Mouse (Mus musculus) liver, embryonic 14.5 days (tissue): ENCODE data around the gene Psma3. TPM values are rescaled to one million over a fixed set of nuclear protein-coding genes. Genes with fewer than 3 reads are reported as not detected.
A peak's percentile ranks its signal among the peaks of the same experiment; 100 is the strongest.

ENCODE experiments used
- ATAC-seq: fragments of 200-750 bp; cut with Nextera tagmentation; 2 replicates; pipeline ENCODE4 v1.8.0; 2017; ENCODE audit warnings: moderate number of reproducible peaks, mild to moderate bottlenecking, moderate library complexity; ENCODE audit not compliant: insufficient read depth
- DNase-seq, 3 experiments: peaks; one replicate each; pipeline ENCODE4 v3.0.0-alpha.2; 2012 to 2013; ENCODE audit warnings: low read depth in 3 of 3, low spot score in 3 of 3
- H3K27ac ChIP-seq: fragments of 300-500 bp; sonication (generic); 2 replicates; pipeline ENCODE4 v1.5.1; 2014; ENCODE audit warnings: moderate library complexity, mild to moderate bottlenecking, control low read depth, inconsistent platforms
- H3K27me3 ChIP-seq: fragments of 300-500 bp; sonication (generic); 2 replicates; pipeline ENCODE4 v1.6.1; 2014; ENCODE audit warnings: mild to moderate bottlenecking, low read length, moderate library complexity; ENCODE audit not compliant: control insufficient read depth, insufficient read depth
- H3K36me3 ChIP-seq: fragments of 300-500 bp; sonication (generic); replicated peaks from 2 replicates; pipeline ENCODE4 v1.6.1; 2014; ENCODE audit warnings: low read depth; ENCODE audit not compliant: control insufficient read depth, insufficient read depth
- H3K4me1 ChIP-seq, 2 experiments: fragments of 200-500 bp in 1 of 2; fragments of 300-500 bp in 1 of 2; sonication (generic) in 1 of 2; replicated peaks; 2 replicates each; pipeline ENCODE4 v1.6.1; 2012 to 2014; ENCODE audit warnings: antibody characterized with exemption in 1 of 2, inconsistent platforms in 1 of 2, low read length in 1 of 2; ENCODE audit not compliant: control insufficient read depth in 2 of 2, insufficient read depth in 2 of 2
- H3K4me2 ChIP-seq: fragments of 300-500 bp; sonication (generic); 2 replicates; pipeline ENCODE4 v1.6.1; 2014; ENCODE audit warnings: low read depth, mild to moderate bottlenecking, control low read depth, moderate library complexity
- H3K4me3 ChIP-seq, 2 experiments: fragments of 200-500 bp in 1 of 2; fragments of 300-500 bp in 1 of 2; sonication (generic) in 1 of 2; 2 replicates each; pipeline ENCODE4 v1.5.1; 2012 to 2014; ENCODE audit warnings: low read depth in 2 of 2, low read length in 2 of 2, mild to moderate bottlenecking in 2 of 2, control low read depth in 1 of 2, inconsistent platforms in 1 of 2, moderate library complexity in 1 of 2; ENCODE audit not compliant: insufficient read depth in 1 of 2
- H3K9ac ChIP-seq: fragments of 300-500 bp; sonication (generic); replicated peaks from 2 replicates; pipeline ENCODE4 v1.6.1; 2014; ENCODE audit warnings: mild to moderate bottlenecking, control low read depth, moderate library complexity
- H3K9me3 ChIP-seq: fragments of 300-500 bp; sonication (generic); 2 replicates; pipeline ENCODE4 v1.6.1; 2016; ENCODE audit warnings: low read length, mixed read lengths; ENCODE audit not compliant: control insufficient read depth
- CTCF ChIP-seq: IDR thresholded peaks from 2 replicates; pipeline ENCODE4 v1.5.1; 2016; ENCODE audit warnings: antibody characterized with exemption, low read depth, control low read depth
- EP300 ChIP-seq: IDR thresholded peaks from 2 replicates; pipeline ENCODE4 v1.6.1; 2016; ENCODE audit warnings: antibody characterized with exemption, low read depth
- WGBS: fragments of 180-500 bp; shearing (Covaris S2); extraction: QIAGEN DNeasy Blood & Tissue Kit; methylation state at CpG from one replicate; pipeline ENCODE4 v1.1.7; 2014; ENCODE audit not compliant: insufficient replicate concordance; 5-methylcytosine and 5-hydroxymethylcytosine counted together
- polyA plus RNA-seq, 2 experiments: library from polyadenylated mRNA; depleted of rRNA in 1 of 2; stranded (reverse) in 1 of 2; unstranded in 1 of 2; fragments of >200 nt; fragmentation: Nextera tagmentation in 1 of 2; extraction: Ambion mirVana in 1 of 2; gene quantifications; 2 replicates each; pipeline versions ENCODE4 v1.2.1 to v1.2.3; 2012 to 2014

Psma3 gene
- polyA plus RNA-seq, 2 experiments: 138 to 401 TPM

- WGBS: 78% methylated on average over 8 of the region's 8 CpGs
- TF ChIP-seq CTCF (no peak), EP300 (no peak)
- Histone ChIP-seq H3K9me3 (no peaks in the 10 kb centered on the region), H3K36me3 (peaks cover 41% of the 10 kb centered on the region), H3K4me2 (no peak overlapping the region), H3K27me3 (no peaks in the 10 kb centered on the region), H3K4me3 (no peak overlapping the region), H3K9ac (no peak overlapping the region), H3K27ac (no peak overlapping the region), H3K4me1 (no peaks in the 10 kb centered on the region)
- ATAC-seq: no peak
- no peak for DNase-seq
These were observed 55.8 kb downstream of the Psma3 start for GRCm38 (mm10) chr12:71030260-71030659.

GRCm38 (mm10) chr12:71030722-71031121, 56.3 kb downstream of the Psma3 start:
- H3K4me1 ChIP-seq: no peaks in the 10 kb centered on the region
- WGBS: 87% methylated on average over 5 of the region's 5 CpGs
- H3K36me3 ChIP-seq: peaks cover 36% of the 10 kb centered on the region
- H3K4me3 ChIP-seq: no peak overlapping the region
- no peak for DNase-seq
- H3K27ac ChIP-seq: no peak overlapping the region
- no peaks in the 10 kb centered on the region for H3K9me3 ChIP-seq
- ATAC-seq: no peak
- H3K9ac ChIP-seq: no peak overlapping the region
- no peaks in the 10 kb centered on the region for H3K27me3 ChIP-seq
- TF ChIP-seq CTCF (no peak), EP300 (no peak)
- H3K4me2 ChIP-seq: no peak overlapping the region

- Histone ChIP-seq H3K9ac (no peak overlapping the region), H3K27me3 (no peaks in the 10 kb centered on the region), H3K4me2 (no peak overlapping the region), H3K4me3 (no peak overlapping the region), H3K9me3 (no peaks in the 10 kb centered on the region), H3K36me3 (peaks cover 24% of the 10 kb centered on the region), H3K4me1 (peaks cover 0 to 7% of the 10 kb centered on the region in 2 experiments; a peak in 2 of 4 replicates), H3K27ac (no peak overlapping the region)
- no peak for ATAC-seq
- no peak for DNase-seq
- TF ChIP-seq EP300 (no peak), CTCF (no peak)
- 86% methylated on average over 4 of the region's 4 CpGs for WGBS
These were observed 61.4 kb downstream of the Psma3 start for GRCm38 (mm10) chr12:71035826-71036225.

GRCm38 (mm10) chr12:71036729-71037404, 62.4 kb downstream of the Psma3 start:
- Histone ChIP-seq H3K27ac (no peak overlapping the region), H3K27me3 (no peaks in the 10 kb centered on the region), H3K4me1 (peaks cover 0 to 7% of the 10 kb centered on the region in 2 experiments; a peak in 2 of 4 replicates), H3K9ac (no peak overlapping the region), H3K4me2 (no peak overlapping the region), H3K36me3 (peaks cover 28% of the 10 kb centered on the region), H3K4me3 (no peak overlapping the region), H3K9me3 (no peaks in the 10 kb centered on the region)
- TF ChIP-seq CTCF: no peak
- no peak for TF ChIP-seq EP300
- DNase-seq: peak in 1 of 3 experiments; percentile 62
- WGBS: 80% methylated on average over 12 of the region's 12 CpGs
- ATAC-seq: peak; percentile 83

- Histone ChIP-seq H3K27me3 (no peaks in the 10 kb centered on the region), H3K9ac (no peak overlapping the region), H3K36me3 (peaks cover 27% of the 10 kb centered on the region), H3K27ac (no peak overlapping the region), H3K4me2 (no peak overlapping the region), H3K4me1 (peaks cover 0 to 10% of the 10 kb centered on the region in 2 experiments; a peak in 2 of 4 replicates), H3K4me3 (no peak overlapping the region), H3K9me3 (no peaks in the 10 kb centered on the region)
- DNase-seq (no peak), ATAC-seq (no peak)
- WGBS: 68% methylated on average over 7 of the region's 7 CpGs
- no peak for TF ChIP-seq CTCF
- no peak for TF ChIP-seq EP300
These were observed 66.0 kb downstream of the Psma3 start for GRCm38 (mm10) chr12:71040462-71040861.
